Mouse (Mus musculus) lung, embryonic 14.5 days (tissue): ENCODE results near the gene Anks1b. TPM values are rescaled to one million over a fixed set of nuclear protein-coding genes. Genes with fewer than 3 reads are reported as not detected.

Experiments
- ATAC-seq: fragments of 200-750 bp; cut with Nextera tagmentation; 2 replicates; pipeline ENCODE4 v1.8.0; 2017; ENCODE audit warnings: mild to moderate bottlenecking, moderate TSS enrichment, moderate library complexity; ENCODE audit not compliant: insufficient read depth
- DNase-seq: peaks from one replicate; pipeline ENCODE4 v3.0.0-alpha.2; 2015
- H3K27ac ChIP-seq: fragments of 300-500 bp; sonication (generic); 2 replicates; pipeline ENCODE4 v1.5.1; 2014; ENCODE audit warnings: low read depth, mild to moderate bottlenecking, moderate library complexity
- H3K27me3 ChIP-seq: fragments of 300-500 bp; sonication (generic); 2 replicates; pipeline ENCODE4 v1.6.1; 2014; ENCODE audit warnings: low read length, control low read depth; ENCODE audit not compliant: insufficient read depth
- H3K36me3 ChIP-seq: fragments of 300-500 bp; sonication (generic); 2 replicates; pipeline ENCODE4 v1.6.1; 2014; ENCODE audit warnings: control low read depth; ENCODE audit not compliant: insufficient read depth
- H3K4me1 ChIP-seq: fragments of 300-500 bp; sonication (generic); 2 replicates; pipeline ENCODE4 v1.6.1; 2014; ENCODE audit warnings: antibody characterized with exemption, control low read depth; ENCODE audit not compliant: insufficient read depth
- H3K4me2 ChIP-seq: fragments of 300-500 bp; sonication (generic); 2 replicates; pipeline ENCODE4 v1.6.1; 2014; ENCODE audit warnings: mild to moderate bottlenecking
- H3K4me3 ChIP-seq: fragments of 300-500 bp; sonication (generic); 2 replicates; pipeline ENCODE4 v1.5.1; 2014; ENCODE audit warnings: low read depth, low read length
- H3K9ac ChIP-seq: fragments of 300-500 bp; sonication (generic); 2 replicates; pipeline ENCODE4 v1.6.1; 2014
- H3K9me3 ChIP-seq: fragments of 300-500 bp; sonication (generic); 2 replicates; pipeline ENCODE4 v1.6.1; 2016; ENCODE audit warnings: low read depth, low read length, control low read depth
- CTCF ChIP-seq: IDR thresholded peaks from 2 replicates; pipeline ENCODE4 v1.5.1; 2016; ENCODE audit warnings: antibody characterized with exemption, low read depth
- WGBS: fragments of 180-500 bp; shearing (Covaris S2); extraction: QIAGEN DNeasy Blood & Tissue Kit; methylation state at CpG from one replicate; pipeline ENCODE4 v1.1.7; 2014; 5-methylcytosine and 5-hydroxymethylcytosine counted together
- polyA plus RNA-seq: library from polyadenylated mRNA; unstranded; fragments of >200 nt; fragmentation: Nextera tagmentation; extraction: Ambion mirVana; gene quantifications from 2 replicates; pipeline ENCODE4 v1.2.1, GENCODE M21; 2014

Anks1b gene
- polyA plus RNA-seq, 1 experiment from 2014 or later, result 1.2 TPM

DNA sequence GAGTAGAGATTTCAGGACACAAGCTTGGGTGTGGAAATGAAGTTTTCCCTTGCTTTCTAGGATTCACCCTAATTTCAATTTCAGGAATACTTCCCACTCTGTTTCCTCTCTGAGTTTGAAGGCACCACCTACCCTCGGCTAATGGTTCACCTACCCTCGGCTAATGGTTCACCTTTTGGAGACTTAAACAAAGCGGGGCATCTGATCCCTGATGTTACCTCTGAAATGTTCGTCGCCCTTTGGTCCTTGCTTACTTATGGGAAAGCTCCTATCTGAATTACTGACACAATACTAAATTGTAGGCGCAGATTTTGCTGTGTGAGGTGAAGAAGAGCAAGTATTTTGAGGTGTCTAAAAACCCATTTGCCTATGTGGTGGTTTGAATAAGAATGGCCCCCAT, 22.4 kb upstream of the Anks1b start:
- Histone ChIP-seq H3K4me2 (no peak overlapping the region), H3K27me3 (no peaks in the 10 kb centered on the region), H3K27ac (no peak overlapping the region), H3K4me1 (no peaks in the 10 kb centered on the region), H3K36me3 (no peaks in the 10 kb centered on the region), H3K9me3 (no peaks in the 10 kb centered on the region), H3K9ac (no peak overlapping the region), H3K4me3 (no peak overlapping the region)
- TF ChIP-seq CTCF, result no peak
- DNase-seq (no peak), ATAC-seq (no peak)
- 90% methylated on average over 6 of the region's 6 CpGs for WGBS

GRCm38 (mm10) chr10:89855251-89855875, 17.9 kb upstream of the Anks1b start:
- WGBS, result 77% methylated on average over 5 of the region's 5 CpGs
- no peak overlapping the region for H3K4me3 ChIP-seq
- H3K27me3 ChIP-seq, result no peaks in the 10 kb centered on the region
- no peaks in the 10 kb centered on the region for H3K9me3 ChIP-seq
- ATAC-seq (no peak), DNase-seq (no peak)
- no peak overlapping the region for H3K27ac ChIP-seq
- no peaks in the 10 kb centered on the region for H3K36me3 ChIP-seq
- H3K4me1 ChIP-seq, result no peaks in the 10 kb centered on the region
- H3K4me2 ChIP-seq, result no peak overlapping the region
- no peak overlapping the region for H3K9ac ChIP-seq
- no peak for TF ChIP-seq CTCF

- WGBS, result 88% methylated on average over 7 of the region's 7 CpGs
- Histone ChIP-seq H3K4me2 (no peak overlapping the region), H3K27me3 (no peaks in the 10 kb centered on the region), H3K9ac (no peak overlapping the region), H3K36me3 (no peaks in the 10 kb centered on the region), H3K27ac (no peak overlapping the region), H3K9me3 (no peaks in the 10 kb centered on the region), H3K4me1 (no peaks in the 10 kb centered on the region), H3K4me3 (no peak overlapping the region)
- TF ChIP-seq CTCF, result no peak
- DNase-seq (no peak), ATAC-seq (no peak)
Observed at GRCm38 (mm10) chr10:89856286-89856685, 17.0 kb upstream of the Anks1b start.

DNA sequence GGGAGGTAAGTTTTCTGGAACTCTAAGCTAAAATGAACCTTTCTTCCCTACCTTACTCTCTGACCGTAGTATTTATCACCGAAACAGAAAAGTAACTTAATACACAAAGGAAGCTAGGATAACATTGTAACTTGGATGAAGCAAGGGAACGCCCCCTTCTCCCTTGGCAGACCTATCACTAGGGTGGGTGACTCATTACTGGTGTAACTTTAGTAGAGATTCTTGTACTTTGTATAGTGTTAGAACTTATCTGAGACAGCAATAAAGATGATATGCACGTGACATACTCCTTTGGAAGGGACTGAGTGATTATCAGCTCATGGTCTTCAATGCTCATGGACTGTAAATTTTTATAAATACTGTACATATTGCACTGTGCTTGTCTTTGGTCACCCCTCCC, 5.1 kb upstream of the Anks1b start:
- WGBS, result 82% methylated on average over 4 of the region's 4 CpGs
- Histone ChIP-seq H3K27ac (no peak overlapping the region), H3K4me2 (no peak overlapping the region), H3K9ac (no peak overlapping the region), H3K4me1 (no peaks in the 10 kb centered on the region), H3K4me3 (no peak overlapping the region), H3K36me3 (no peaks in the 10 kb centered on the region), H3K27me3 (peaks cover 8% of the 10 kb centered on the region), H3K9me3 (no peaks in the 10 kb centered on the region)
- DNase-seq (no peak), ATAC-seq (no peak)
- TF ChIP-seq CTCF, result no peak

DNA sequence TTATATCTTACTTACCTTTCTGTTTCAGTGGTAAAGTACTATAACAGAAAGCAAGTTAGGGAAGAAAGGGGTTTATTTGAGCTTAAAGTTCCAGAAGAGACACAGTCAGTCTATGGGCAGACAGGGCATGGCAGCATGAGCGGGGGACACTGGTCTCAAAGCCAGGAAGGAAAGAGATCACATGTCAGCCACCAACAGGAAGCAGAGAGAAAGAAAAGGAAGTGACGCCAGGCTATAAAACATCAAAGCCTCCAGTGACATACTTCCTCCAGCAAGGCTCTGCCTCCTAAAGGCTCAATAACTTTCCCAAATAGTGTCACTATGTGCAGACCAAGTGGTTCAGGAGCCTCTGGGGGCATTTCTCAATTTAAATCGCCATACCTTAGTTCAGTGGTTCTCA, 4.5 kb upstream of the Anks1b start:
- DNase-seq, result no peak
- Histone ChIP-seq H3K4me3 (no peak overlapping the region), H3K9me3 (no peaks in the 10 kb centered on the region), H3K36me3 (no peaks in the 10 kb centered on the region), H3K4me2 (no peak overlapping the region), H3K4me1 (no peaks in the 10 kb centered on the region), H3K9ac (no peak overlapping the region), H3K27me3 (peaks cover 15% of the 10 kb centered on the region), H3K27ac (no peak overlapping the region)
- TF ChIP-seq CTCF, result no peak
- WGBS, result 74% methylated on average over 3 of the region's 3 CpGs
- no peak for ATAC-seq

- Histone ChIP-seq H3K4me1 (no peaks in the 10 kb centered on the region), H3K36me3 (no peaks in the 10 kb centered on the region), H3K27ac (no peak overlapping the region), H3K27me3 (peaks cover 19% of the 10 kb centered on the region), H3K4me3 (peak overlapping the region; percentile 56), H3K9me3 (no peaks in the 10 kb centered on the region), H3K9ac (peak overlapping the region; percentile 41), H3K4me2 (peak overlapping the region; percentile 92)
- TF ChIP-seq CTCF, result peak; percentile 47
- ATAC-seq (peak; percentile 84), DNase-seq (peak; percentile 60)
- under 1% methylated on average over 32 of the region's 56 CpGs for WGBS
Observed at GRCm38 (mm10) chr10:89872501-89873145, 686 bp upstream of the Anks1b start.

- H3K27ac ChIP-seq, result no peak overlapping the region
- ATAC-seq (no peak), DNase-seq (peak; percentile 14)
- H3K4me1 ChIP-seq, result no peaks in the 10 kb centered on the region
- TF ChIP-seq CTCF, result no peak
- no peaks in the 10 kb centered on the region for H3K36me3 ChIP-seq
- H3K4me2 ChIP-seq, result peak overlapping the region; percentile 92
- peak overlapping the region; percentile 56 for H3K4me3 ChIP-seq
- H3K9ac ChIP-seq, result 0 out of 2 replicates have a peak overlapping the region, but pooled peaks have one; percentile 41
- 9% methylated on average over 8 of the region's 8 CpGs for WGBS
- H3K27me3 ChIP-seq, result peaks cover 19% of the 10 kb centered on the region
- H3K9me3 ChIP-seq, result no peaks in the 10 kb centered on the region
Observed at GRCm38 (mm10) chr10:89874036-89874435, 727 bp downstream of the Anks1b start.
